Mouse (Mus musculus) ES-E14 (cell line): ENCODE data around the gene 4933415F23Rik. TPM values are rescaled to one million over a fixed set of nuclear protein-coding genes. Genes with fewer than 3 reads are reported as not detected.

ENCODE experiments used
- DNase-seq: peaks from one replicate; pipeline ENCODE4 v3.0.0-alpha.2; 2013; ENCODE audit warnings: low read depth, low spot score
- H3K27ac ChIP-seq: 2 replicates; pipeline ENCODE4 v1.5.1; 2012; ENCODE audit warnings: low read depth, mild to moderate bottlenecking, low read length, moderate library complexity, mixed read lengths; ENCODE audit not compliant: poor library complexity, insufficient read depth, severe bottlenecking
- H3K36me3 ChIP-seq: 2 replicates; pipeline ENCODE4 v1.6.1; 2012; ENCODE audit warnings: mild to moderate bottlenecking, low read length, moderate library complexity, mixed read lengths; ENCODE audit not compliant: control insufficient read depth, poor library complexity, insufficient read depth, severe bottlenecking
- H3K4me1 ChIP-seq, 2 experiments: fragments of 150-350 bp in 1 of 2; sonication (generic) in 1 of 2; 2 replicates each; pipeline ENCODE4 v1.6.1; 2012; ENCODE audit warnings: low read length in 2 of 2, mild to moderate bottlenecking in 1 of 2, mixed read lengths in 1 of 2; ENCODE audit not compliant: control insufficient read depth in 2 of 2, insufficient read depth in 2 of 2, poor library complexity in 1 of 2
- H3K4me3 ChIP-seq, 2 experiments: fragments of 150-350 bp in 1 of 2; sonication (generic) in 1 of 2; 2 replicates each; pipeline ENCODE4 v1.5.1; 2012; ENCODE audit warnings: low read length in 2 of 2, low read depth in 1 of 2, mild to moderate bottlenecking in 1 of 2, mixed read lengths in 1 of 2; ENCODE audit not compliant: insufficient read depth in 1 of 2, poor library complexity in 1 of 2, severe bottlenecking in 1 of 2
- H3K9ac ChIP-seq: 2 replicates; pipeline ENCODE4 v1.6.1; 2012; ENCODE audit warnings: low read depth, mild to moderate bottlenecking, low read length, mixed read lengths; ENCODE audit not compliant: poor library complexity, insufficient read depth, severe bottlenecking
- H3K9me3 ChIP-seq: fragments of 150-350 bp; sonication (generic); 2 replicates; pipeline ENCODE4 v1.6.1; 2012; ENCODE audit warnings: low read depth, mild to moderate bottlenecking, low read length; ENCODE audit not compliant: control insufficient read depth, insufficient read depth
- CHD2 ChIP-seq: IDR thresholded peaks from 2 replicates; pipeline ENCODE4 v1.6.1; 2014; ENCODE audit warnings: mild to moderate bottlenecking, low read depth, low read length, inconsistent platforms
- HCFC1 ChIP-seq: IDR thresholded peaks from 2 replicates; pipeline ENCODE4 v1.6.1; 2012; ENCODE audit warnings: low read length, inconsistent platforms, borderline replicate concordance; ENCODE audit not compliant: insufficient read depth
- MAFK ChIP-seq: IDR thresholded peaks from 2 replicates; pipeline ENCODE4 v1.6.1; 2014; ENCODE audit warnings: mild to moderate bottlenecking, low read depth, low read length, inconsistent platforms; ENCODE audit not compliant: insufficient read depth
- ZC3H11A ChIP-seq: IDR thresholded peaks from 2 replicates; pipeline ENCODE4 v1.6.1; 2012; ENCODE audit warnings: low read depth, mild to moderate bottlenecking, inconsistent platforms, low read length, borderline replicate concordance
- ZNF384 ChIP-seq: IDR thresholded peaks from 2 replicates; pipeline ENCODE4 v1.6.1; 2012; ENCODE audit warnings: low read depth, low read length, inconsistent platforms
- in situ Hi-C, 2 experiments: fragments of 600-800 bp; cut with MboI; formaldehyde crosslinking; loops; one replicate each; pipeline ENCODE4 v1.15.1; 2025; ENCODE audit warnings: low sequenced_read_pairs in 2 of 2, inconsistent platforms in 1 of 2; ENCODE audit not compliant: unreplicated experiment in 2 of 2
- total RNA-seq: library from RNA; depleted of rRNA; stranded (reverse); fragments of 300-350 nt; gene quantifications from 2 replicates; pipeline ENCODE4 v1.2.3, GENCODE M21; 2012

Gene 4933415F23Rik
- total RNA-seq, 1 experiment: not detected

DNA sequence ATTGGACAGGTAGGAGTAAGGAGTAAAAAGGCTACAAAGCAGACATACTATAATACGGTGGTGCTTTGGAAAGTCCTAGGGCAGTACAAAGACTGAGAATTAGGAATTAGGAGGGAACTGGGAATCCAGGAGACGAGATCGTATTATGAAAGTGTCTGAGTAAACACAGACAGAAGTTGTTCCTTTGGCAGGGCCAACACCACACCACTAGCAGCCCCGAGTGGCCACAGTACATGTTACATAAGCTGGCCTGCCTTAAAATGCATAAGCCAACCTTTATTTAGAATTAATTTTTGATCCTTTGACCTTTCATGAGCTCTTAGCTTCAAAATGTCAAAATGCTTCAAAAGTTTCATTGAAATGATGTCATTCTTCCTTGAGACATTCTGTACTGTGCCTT is 18.8 kb upstream of the 4933415F23Rik start:
- in situ Hi-C loops: no loop called here
- no peak overlapping the region for H3K4me3 ChIP-seq
- H3K4me1 ChIP-seq: no peaks in the 10 kb centered on the region
- DNase-seq: no peak
- no peak for TF ChIP-seq CHD2
- TF ChIP-seq ZC3H11A: no peak
- TF ChIP-seq ZNF384: no peak
- TF ChIP-seq HCFC1: no peak
- no peak for TF ChIP-seq MAFK
- no peaks in the 10 kb centered on the region for H3K9me3 ChIP-seq
- H3K9ac ChIP-seq: no peak overlapping the region
- H3K27ac ChIP-seq: no peak overlapping the region
- H3K36me3 ChIP-seq: no peaks in the 10 kb centered on the region

DNA sequence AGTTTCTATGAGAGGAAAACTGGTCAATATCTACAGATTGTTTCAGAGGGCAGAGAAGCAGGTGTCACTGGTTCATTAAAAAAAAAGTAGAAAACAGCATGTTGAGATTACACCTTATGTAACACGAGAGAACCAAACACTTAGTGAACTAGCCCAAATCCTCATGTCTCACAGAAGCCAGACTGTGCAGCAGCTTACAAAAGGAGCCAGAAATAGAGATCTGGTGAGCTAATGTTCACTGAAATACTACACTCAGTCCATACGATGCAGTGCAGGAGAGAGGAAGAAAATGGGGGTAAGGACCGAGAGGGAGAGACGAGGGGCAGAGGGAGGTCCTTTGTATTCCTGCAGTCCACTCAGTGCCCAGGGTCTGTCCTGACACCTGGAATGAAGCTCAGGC is 17.4 kb upstream of the 4933415F23Rik start:
- no peak overlapping the region for H3K4me3 ChIP-seq
- H3K9ac ChIP-seq: no peak overlapping the region
- in situ Hi-C loops: no loop called here
- no peaks in the 10 kb centered on the region for H3K9me3 ChIP-seq
- H3K4me1 ChIP-seq: no peaks in the 10 kb centered on the region
- TF ChIP-seq CHD2 (no peak), HCFC1 (no peak), ZNF384 (no peak), ZC3H11A (no peak), MAFK (no peak)
- no peak for DNase-seq
- no peak overlapping the region for H3K27ac ChIP-seq
- H3K36me3 ChIP-seq: no peaks in the 10 kb centered on the region

DNA sequence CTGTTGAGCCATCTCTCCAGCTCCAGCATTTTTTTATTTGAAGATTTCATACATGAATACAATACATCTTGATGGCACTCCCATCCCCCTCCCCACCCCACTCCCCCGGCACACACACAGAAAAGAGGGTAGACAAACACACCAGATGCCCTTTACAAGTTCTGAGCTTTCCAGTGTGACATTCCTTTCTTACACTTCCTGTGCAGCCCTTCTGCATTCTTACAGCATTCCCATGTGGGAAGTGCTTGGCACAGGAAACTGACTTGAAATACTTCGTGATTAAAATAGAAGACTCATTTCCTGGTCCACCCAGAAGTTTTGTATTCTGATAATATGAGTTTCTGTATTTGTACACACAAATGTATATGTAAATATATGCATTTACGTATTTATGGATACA is 15.4 kb upstream of the 4933415F23Rik start:
- H3K4me3 ChIP-seq: no peak overlapping the region
- no peak for TF ChIP-seq CHD2
- TF ChIP-seq ZC3H11A: no peak
- no peak for TF ChIP-seq HCFC1
- no peak for DNase-seq
- no peaks in the 10 kb centered on the region for H3K9me3 ChIP-seq
- no peak overlapping the region for H3K27ac ChIP-seq
- no peaks in the 10 kb centered on the region for H3K36me3 ChIP-seq
- no peak overlapping the region for H3K9ac ChIP-seq
- in situ Hi-C loops: no loop called here
- H3K4me1 ChIP-seq: no peaks in the 10 kb centered on the region

DNA sequence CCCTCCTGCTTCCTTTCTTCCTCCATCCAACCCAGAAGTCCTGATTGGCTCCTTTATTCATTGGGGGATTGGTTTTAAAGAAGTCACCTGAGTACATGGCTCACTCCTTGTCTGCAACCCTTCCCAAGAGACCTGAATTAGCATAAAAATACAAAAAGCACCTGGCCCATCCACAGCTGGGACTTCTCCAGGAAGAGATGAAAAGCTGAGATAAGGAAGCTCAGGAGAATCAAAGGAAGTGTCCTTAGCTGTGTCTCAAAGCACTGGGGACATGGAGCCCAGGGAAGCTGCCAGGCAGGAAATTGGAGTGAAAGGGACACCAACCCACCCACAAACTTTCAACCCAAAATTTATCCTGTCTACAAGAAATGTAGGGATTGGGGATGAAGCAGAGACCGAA is 7.1 kb upstream of the 4933415F23Rik start:
- Histone ChIP-seq H3K4me1 (no peaks in the 10 kb centered on the region), H3K9ac (no peak overlapping the region), H3K9me3 (no peaks in the 10 kb centered on the region), H3K4me3 (no peak overlapping the region), H3K36me3 (no peaks in the 10 kb centered on the region), H3K27ac (no peak overlapping the region)
- in situ Hi-C loops: no loop called here
- peak; percentile 4 for DNase-seq
- TF ChIP-seq CHD2 (no peak), MAFK (no peak), ZNF384 (no peak), ZC3H11A (no peak), HCFC1 (no peak)

DNA sequence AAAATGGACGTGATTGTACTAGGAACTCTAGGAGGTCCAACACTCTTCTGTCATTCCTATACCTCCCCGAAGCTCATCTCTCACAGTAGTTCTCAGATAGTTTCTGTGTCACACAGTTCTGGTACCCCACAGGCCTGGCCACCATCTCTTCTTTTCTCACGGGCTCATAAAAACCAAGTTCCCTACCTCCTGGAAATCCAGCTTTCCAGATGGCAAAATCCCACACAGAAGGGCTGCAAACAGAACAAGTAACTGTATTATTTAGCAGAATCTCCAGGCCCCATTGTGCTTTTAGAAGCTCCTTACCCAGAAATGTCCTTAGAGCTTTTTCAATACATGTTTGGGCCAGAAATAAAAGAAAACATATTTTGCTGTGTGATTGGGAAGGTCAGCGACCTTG is 828 bp upstream of the 4933415F23Rik start:
- Histone ChIP-seq H3K9ac (no peak overlapping the region), H3K4me3 (no peak overlapping the region), H3K36me3 (no peaks in the 10 kb centered on the region), H3K27ac (no peak overlapping the region), H3K4me1 (no peaks in the 10 kb centered on the region), H3K9me3 (no peaks in the 10 kb centered on the region)
- TF ChIP-seq CHD2 (no peak), HCFC1 (no peak), MAFK (no peak), ZNF384 (no peak)
- in situ Hi-C loops: no loop called here
- no peak for DNase-seq
